Mouse (Mus musculus) intestine, postnatal 0 days (tissue): Measurements from ENCODE around the gene Mical1. TPM values are rescaled to one million over a fixed set of nuclear protein-coding genes. Genes with fewer than 3 reads are reported as not detected.

Source experiments
- ATAC-seq: fragments of 200-750 bp; cut with Nextera tagmentation; 2 replicates; pipeline ENCODE4 v1.8.0; 2017; ENCODE audit warnings: mild to moderate bottlenecking, moderate TSS enrichment, moderate library complexity
- H3K27ac ChIP-seq: fragments of 300-500 bp; sonication (generic); 2 replicates; pipeline ENCODE4 v1.5.1; 2014; ENCODE audit warnings: mild to moderate bottlenecking, low read depth, low read length, moderate library complexity
- H3K27me3 ChIP-seq: fragments of 300-500 bp; sonication (generic); replicated peaks from 2 replicates; pipeline ENCODE4 v1.6.1; 2014; ENCODE audit warnings: low read length, mixed read lengths; ENCODE audit not compliant: control insufficient read depth, insufficient read depth
- H3K36me3 ChIP-seq: fragments of 300-500 bp; sonication (generic); 2 replicates; pipeline ENCODE4 v1.6.1; 2014; ENCODE audit warnings: mild to moderate bottlenecking, moderate library complexity; ENCODE audit not compliant: control insufficient read depth, insufficient read depth
- H3K4me1 ChIP-seq: fragments of 300-500 bp; sonication (generic); replicated peaks from 2 replicates; pipeline ENCODE4 v1.6.1; 2014; ENCODE audit warnings: antibody characterized with exemption, low read length, mixed read lengths; ENCODE audit not compliant: control insufficient read depth, insufficient read depth
- H3K4me2 ChIP-seq: fragments of 300-500 bp; sonication (generic); replicated peaks from 2 replicates; pipeline ENCODE4 v1.6.1; 2014; ENCODE audit warnings: low read depth, mild to moderate bottlenecking, moderate library complexity
- H3K4me3 ChIP-seq: fragments of 300-500 bp; sonication (generic); 2 replicates; pipeline ENCODE4 v1.5.1; 2014; ENCODE audit warnings: low read depth, low read length
- H3K9ac ChIP-seq: fragments of 300-500 bp; sonication (generic); 2 replicates; pipeline ENCODE4 v1.6.1; 2014; ENCODE audit warnings: mild to moderate bottlenecking, low read depth, low read length
- H3K9me3 ChIP-seq: fragments of 300-500 bp; sonication (generic); 2 replicates; pipeline ENCODE4 v1.6.1; 2016; ENCODE audit warnings: mixed run types; ENCODE audit not compliant: control insufficient read depth
- CTCF ChIP-seq: sonication (generic); IDR thresholded peaks from 2 replicates; pipeline ENCODE4 v1.5.1; 2016; ENCODE audit warnings: low read depth, mild to moderate bottlenecking, control low read depth, antibody characterized with exemption, moderate library complexity
- WGBS: fragments of 180-500 bp; shearing (Covaris S2); extraction: QIAGEN DNeasy Blood & Tissue Kit; methylation state at CpG from one replicate; pipeline ENCODE4 v1.1.7; 2014; 5-methylcytosine and 5-hydroxymethylcytosine counted together
- polyA plus RNA-seq: library from polyadenylated mRNA; unstranded; fragments of >200 nt; fragmentation: Nextera tagmentation; extraction: Ambion mirVana; gene quantifications from 2 replicates; pipeline ENCODE4 v1.2.1, GENCODE M21; 2015

The Mical1 gene
- polyA plus RNA-seq, 1 experiment from 2014 or later, result 32.2 TPM

DNA sequence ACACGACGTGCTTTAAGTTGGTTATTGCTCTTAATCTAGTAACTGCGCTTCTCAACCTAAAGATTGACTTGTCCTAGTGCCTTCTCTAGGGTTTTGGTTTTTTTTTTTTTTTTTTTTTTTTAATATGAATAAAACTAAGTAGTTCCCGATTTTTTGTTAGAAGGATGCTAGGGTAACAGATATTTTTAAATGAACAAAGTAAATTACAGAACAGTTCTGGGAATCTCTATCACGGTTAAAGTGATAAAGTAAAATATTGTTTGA lies 44.2 kb downstream of the Mical1 start:
- peak overlapping the region; percentile 99 for H3K9ac ChIP-seq
- H3K36me3 ChIP-seq, result 0 out of 2 replicates have a peak, but pooled peaks cover 7% of the 10 kb centered on the region
- TF ChIP-seq CTCF, result no peak
- H3K9me3 ChIP-seq, result no peaks in the 10 kb centered on the region
- H3K4me1 ChIP-seq, result peaks cover 8% of the 10 kb centered on the region
- no peak overlapping the region for H3K27ac ChIP-seq
- no peaks in the 10 kb centered on the region for H3K27me3 ChIP-seq
- peak overlapping the region; percentile 75 for H3K4me2 ChIP-seq
- no peak for ATAC-seq
- WGBS, result 2% methylated on average over 5 of the region's 5 CpGs
- H3K4me3 ChIP-seq, result peak overlapping the region; percentile 97

DNA sequence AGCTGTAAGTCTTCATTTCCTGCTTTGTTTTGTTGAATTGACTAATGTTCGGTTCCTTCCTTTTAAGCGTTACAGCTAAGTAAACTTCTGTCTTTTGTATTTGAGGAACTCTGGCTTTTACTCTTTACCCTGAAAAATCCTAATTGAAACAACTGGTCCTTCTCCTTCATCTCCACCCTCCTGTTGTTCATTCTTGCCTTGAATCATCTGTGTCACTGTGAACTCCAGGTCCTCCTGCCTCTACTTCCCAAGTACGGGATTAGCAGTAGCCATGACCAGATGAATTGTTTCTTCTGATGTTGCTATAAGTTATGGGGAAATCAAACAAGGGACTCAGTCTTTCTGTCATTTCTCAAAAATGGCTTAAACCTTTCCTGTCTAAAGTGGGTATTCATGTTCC lies 47.3 kb downstream of the Mical1 start:
- Histone ChIP-seq H3K4me1 (peaks cover 8% of the 10 kb centered on the region), H3K27ac (no peak overlapping the region), H3K36me3 (peaks cover 26% of the 10 kb centered on the region), H3K4me3 (no peak overlapping the region), H3K9ac (no peak overlapping the region), H3K27me3 (no peaks in the 10 kb centered on the region), H3K4me2 (no peak overlapping the region), H3K9me3 (no peaks in the 10 kb centered on the region)
- WGBS, result 52% methylated on average over 3 of the region's 3 CpGs
- TF ChIP-seq CTCF, result no peak
- no peak for ATAC-seq

DNA sequence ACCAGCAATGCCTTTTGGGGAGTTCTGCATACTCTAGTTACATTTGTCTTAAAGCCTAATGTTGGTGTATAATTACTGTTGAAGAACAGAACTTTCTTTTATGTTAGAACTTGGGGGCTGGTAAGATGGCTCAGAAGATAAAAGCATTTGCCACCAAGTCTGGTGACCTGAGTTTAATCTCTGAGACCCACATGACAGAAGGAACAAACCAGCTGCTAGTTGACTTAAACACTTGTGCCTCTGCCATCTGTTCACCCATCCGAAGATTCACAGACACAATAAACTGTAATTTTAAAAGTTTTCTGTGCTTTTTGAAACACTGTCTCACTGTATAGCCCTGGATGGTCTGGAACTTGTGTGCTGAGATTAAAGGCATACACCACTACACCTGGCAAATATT lies 49.6 kb downstream of the Mical1 start:
- WGBS, result 70% methylated on average over 1 of the region's 1 CpGs

DNA sequence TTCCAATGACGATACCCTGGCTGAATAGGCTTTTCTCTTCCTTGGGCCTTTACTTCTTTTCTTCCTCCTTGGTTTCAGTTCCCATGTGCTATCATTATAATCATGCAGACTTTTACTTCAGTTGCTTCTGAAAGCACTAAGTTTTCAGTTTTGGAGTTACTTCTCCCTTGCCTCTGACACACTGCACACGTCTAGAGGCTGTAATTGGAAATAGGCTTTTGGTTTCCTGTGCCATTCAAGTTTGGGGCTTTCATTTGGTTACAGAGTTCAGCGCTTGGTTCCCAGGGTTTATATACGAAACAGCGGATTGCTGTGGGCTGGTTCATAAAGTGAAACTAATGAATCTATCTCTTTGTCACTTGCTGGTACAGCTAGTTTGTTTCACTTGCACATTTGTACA lies 53.9 kb downstream of the Mical1 start:
- WGBS, result 83% methylated on average over 5 of the region's 5 CpGs
- H3K36me3 ChIP-seq, result peaks cover 49% of the 10 kb centered on the region

More for the DNA sequence above, 49.6 kb downstream of the Mical1 start:
- no peak for ATAC-seq
- Histone ChIP-seq H3K4me2 (no peak overlapping the region), H3K9me3 (no peaks in the 10 kb centered on the region), H3K27me3 (no peaks in the 10 kb centered on the region), H3K27ac (no peak overlapping the region), H3K4me1 (peaks cover 8% of the 10 kb centered on the region), H3K36me3 (peaks cover 42% of the 10 kb centered on the region), H3K9ac (no peak overlapping the region), H3K4me3 (no peak overlapping the region)
- no peak for TF ChIP-seq CTCF

DNA sequence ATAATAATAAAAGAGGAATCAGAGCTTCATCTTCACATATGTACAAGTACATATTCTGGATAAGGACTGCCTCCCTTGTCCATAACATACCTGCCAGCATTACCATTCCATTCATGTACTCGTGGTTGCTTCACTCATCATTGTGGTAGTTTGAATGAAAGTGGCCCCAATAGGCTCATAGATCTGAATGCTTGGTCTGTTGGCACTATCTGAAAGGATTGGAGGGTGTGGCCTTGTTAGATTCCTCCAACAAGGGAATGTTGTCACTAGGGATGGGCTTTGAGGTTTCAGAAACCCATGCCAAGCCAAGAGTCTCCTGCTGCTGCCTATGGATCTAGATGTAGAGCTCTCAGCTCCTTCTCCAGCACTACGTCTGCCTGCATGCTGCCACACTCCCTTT lies 59.9 kb downstream of the Mical1 start:
- 98% methylated on average over 2 of the region's 2 CpGs for WGBS
- H3K27ac ChIP-seq, result no peak overlapping the region
- H3K36me3 ChIP-seq, result peaks cover 16% of the 10 kb centered on the region
- no peak overlapping the region for H3K9ac ChIP-seq
- no peaks in the 10 kb centered on the region for H3K4me1 ChIP-seq
- no peaks in the 10 kb centered on the region for H3K27me3 ChIP-seq
- ATAC-seq, result no peak
- H3K4me3 ChIP-seq, result no peak overlapping the region
- H3K9me3 ChIP-seq, result no peaks in the 10 kb centered on the region
- no peak overlapping the region for H3K4me2 ChIP-seq
- no peak for TF ChIP-seq CTCF

More for the DNA sequence above, 53.9 kb downstream of the Mical1 start:
- no peaks in the 10 kb centered on the region for H3K4me1 ChIP-seq
- TF ChIP-seq CTCF, result no peak
- no peak overlapping the region for H3K9ac ChIP-seq
- H3K9me3 ChIP-seq, result no peaks in the 10 kb centered on the region
- H3K27ac ChIP-seq, result no peak overlapping the region
- no peaks in the 10 kb centered on the region for H3K27me3 ChIP-seq
- no peak for ATAC-seq
- H3K4me2 ChIP-seq, result no peak overlapping the region
- H3K4me3 ChIP-seq, result no peak overlapping the region

Other genes starting within 250 kb of the Mical1 start
- 10.6 and 10.7 TPM in 2 replicates for gene Fig4, start 173.1 kb upstream of the Mical1 start, polyA plus RNA-seq
- not detected in 2 replicates for gene Ak9, start 172.3 kb upstream of the Mical1 start, polyA plus RNA-seq
- 12.9 and 16.0 TPM in 2 replicates for gene Zbtb24, start 25.9 kb upstream of the Mical1 start, polyA plus RNA-seq
- gene Smpd2, start 14.1 kb downstream of the Mical1 start, polyA plus RNA-seq, result 65.1 and 65.8 TPM in 2 replicates
- 1.0 and 1.3 TPM in 2 replicates for gene Ppil6, start 14.1 kb downstream of the Mical1 start, polyA plus RNA-seq
- gene Cd164, start 43.1 kb downstream of the Mical1 start, polyA plus RNA-seq, result 181 and 189 TPM in 2 replicates
- gene Ccdc162, start 240.3 kb downstream of the Mical1 start, polyA plus RNA-seq, result 8.3 and 8.4 TPM in 2 replicates